Mouse (Mus musculus) stomach, postnatal 0 days (tissue): ENCODE data around the gene Dtx1.

Source experiments
- CTCF ChIP-seq: IDR thresholded peaks from 2 replicates; pipeline ENCODE4 v1.5.1; 2016; ENCODE audit warnings: antibody characterized with exemption, low read depth, mild to moderate bottlenecking, moderate library complexity
- EP300 ChIP-seq: optimal IDR thresholded peaks from 2 replicates; pipeline ENCODE3; 2016; ENCODE audit warnings: antibody characterized with exemption

GRCm38 (mm10) chr5:120692034-120692433 is 19.7 kb downstream of the Dtx1 start:
- TF ChIP-seq CTCF (no peak), EP300 (no peak)
